Comparison of ENCODE assay signal across 1 mouse cellular context in genomic region chr10:7003898-7004297, GRCm38 (mm10). TPM values are rescaled to one million over a fixed set of nuclear protein-coding genes. Genes with fewer than 3 reads are reported as not detected.
"Had no signal": no experiment of that assay in that cellular context is flagged by ENCODE, and none has a peak within 500 bp of the region (broad histone marks: within the 10 kb centered on the region; RNA-seq: fewer than 3 reads in every experiment).

No protein-coding gene starts in this region.

RNA-seq across cellular contexts. Expression of gene Ipcef1, which starts 48.4 kb away (rescaled TPM):
- polyA plus RNA-seq: testis, adult 2 months had no signal
